Mouse (Mus musculus) embryonic facial prominence, embryonic 10.5 days (tissue): Measurements from ENCODE around the gene Lsm3. TPM values are rescaled to one million over a fixed set of nuclear protein-coding genes. Genes with fewer than 3 reads are reported as not detected.
A peak's percentile ranks its signal among the peaks of the same experiment; 100 is the strongest.

Source experiments
- DNase-seq: peaks from one replicate; pipeline ENCODE4 v3.0.0-alpha.2; 2017; ENCODE audit warnings: low spot score
- H3K27ac ChIP-seq: fragments of 300-500 bp; sonication (generic); replicated peaks from 2 replicates; pipeline ENCODE4 v1.5.1; 2016; ENCODE audit warnings: mild to moderate bottlenecking
- H3K27me3 ChIP-seq: fragments of 300-500 bp; sonication (generic); replicated peaks from 2 replicates; pipeline ENCODE4 v1.6.1; 2016; ENCODE audit warnings: low read depth, mild to moderate bottlenecking; ENCODE audit not compliant: poor library complexity, severe bottlenecking
- H3K36me3 ChIP-seq: fragments of 300-500 bp; sonication (generic); replicated peaks from 2 replicates; pipeline ENCODE4 v1.6.1; 2016; ENCODE audit warnings: mild to moderate bottlenecking, moderate library complexity
- H3K4me1 ChIP-seq: fragments of 300-500 bp; sonication (generic); 2 replicates; pipeline ENCODE4 v1.6.1; 2016
- H3K4me3 ChIP-seq: fragments of 300-500 bp; sonication (generic); 2 replicates; pipeline ENCODE4 v1.5.1; 2016; ENCODE audit warnings: mild to moderate bottlenecking, moderate library complexity
- H3K9me3 ChIP-seq: fragments of 300-500 bp; sonication (generic); 2 replicates; pipeline ENCODE4 v1.6.1; 2016; ENCODE audit warnings: mild to moderate bottlenecking
- WGBS: fragments of 180-500 bp; shearing (Covaris S2); methylation state at CpG from one replicate; pipeline ENCODE4 v1.1.7; 2016; 5-methylcytosine and 5-hydroxymethylcytosine counted together
- polyA plus RNA-seq: library from polyadenylated mRNA; unstranded; fragments of >200 nt; fragmentation: Nextera tagmentation; extraction: Ambion mirVana; gene quantifications from 2 replicates; pipeline ENCODE4 v1.2.1, GENCODE M21; 2016

Gene Lsm3
- polyA plus RNA-seq, 1 experiment from 2014 or later, result 444 TPM

- Histone ChIP-seq H3K4me1 (peaks cover 33% of the 10 kb centered on the region), H3K9me3 (no peaks in the 10 kb centered on the region), H3K4me3 (no peak overlapping the region), H3K36me3 (no peaks in the 10 kb centered on the region), H3K27me3 (no peaks in the 10 kb centered on the region; the same call in 1 of the 2 replicates), H3K27ac (no peak overlapping the region)
- 67% methylated on average over 3 of the region's 3 CpGs for WGBS
- no peak for DNase-seq
Observed at GRCm38 (mm10) chr6:91541276-91541675, 25.5 kb downstream of the Lsm3 start.

GRCm38 (mm10) chr6:91543056-91543455 lies 27.3 kb downstream of the Lsm3 start:
- no peaks in the 10 kb centered on the region for H3K9me3 ChIP-seq
- H3K4me1 ChIP-seq, result peaks cover 39% of the 10 kb centered on the region
- H3K36me3 ChIP-seq, result no peaks in the 10 kb centered on the region
- H3K27ac ChIP-seq, result no peak overlapping the region; the same call in 1 of the 2 replicates
- DNase-seq, result no peak
- H3K27me3 ChIP-seq, result no peaks in the 10 kb centered on the region; the same call in 1 of the 2 replicates
- no peak overlapping the region for H3K4me3 ChIP-seq
- WGBS, result 86% methylated on average over 5 of the region's 5 CpGs

- no peak for DNase-seq
- WGBS, result 49% methylated on average over 9 of the region's 9 CpGs
- H3K27ac ChIP-seq, result no peak overlapping the region
- H3K27me3 ChIP-seq, result no peaks in the 10 kb centered on the region; the same call in 1 of the 2 replicates
- H3K4me1 ChIP-seq, result peaks cover 61% of the 10 kb centered on the region
- no peak overlapping the region for H3K4me3 ChIP-seq
- H3K9me3 ChIP-seq, result no peaks in the 10 kb centered on the region
- H3K36me3 ChIP-seq, result no peaks in the 10 kb centered on the region
Observed at GRCm38 (mm10) chr6:91546241-91546884, 30.6 kb downstream of the Lsm3 start.

- Histone ChIP-seq H3K4me3 (no peak overlapping the region), H3K27ac (no peak overlapping the region), H3K27me3 (no peaks in the 10 kb centered on the region; the same call in 1 of the 2 replicates), H3K4me1 (peaks cover 61% of the 10 kb centered on the region), H3K9me3 (no peaks in the 10 kb centered on the region), H3K36me3 (no peaks in the 10 kb centered on the region)
- WGBS, result 68% methylated on average over 1 of the region's 1 CpGs
- DNase-seq, result no peak
Observed at GRCm38 (mm10) chr6:91547313-91547712, 31.6 kb downstream of the Lsm3 start.

GRCm38 (mm10) chr6:91549621-91550020 lies 33.9 kb downstream of the Lsm3 start:
- H3K36me3 ChIP-seq, result no peaks in the 10 kb centered on the region
- 30% methylated on average over 5 of the region's 5 CpGs for WGBS
- no peaks in the 10 kb centered on the region for H3K27me3 ChIP-seq
- H3K4me3 ChIP-seq, result no peak overlapping the region
- peak; percentile 72 for DNase-seq
- H3K4me1 ChIP-seq, result peaks cover 51% of the 10 kb centered on the region
- H3K9me3 ChIP-seq, result no peaks in the 10 kb centered on the region
- H3K27ac ChIP-seq, result peak overlapping the region; percentile 81

GRCm38 (mm10) chr6:91551671-91552070 lies 35.9 kb downstream of the Lsm3 start:
- Histone ChIP-seq H3K4me1 (peaks cover 44% of the 10 kb centered on the region), H3K27me3 (no peaks in the 10 kb centered on the region), H3K4me3 (no peak overlapping the region), H3K9me3 (no peaks in the 10 kb centered on the region), H3K36me3 (no peaks in the 10 kb centered on the region), H3K27ac (0 out of 2 replicates have a peak overlapping the region, but pooled peaks have one; percentile 32)
- no peak for DNase-seq
- 94% methylated on average over 3 of the region's 3 CpGs for WGBS

GRCm38 (mm10) chr6:91552693-91553092 lies 37.0 kb downstream of the Lsm3 start:
- H3K27ac ChIP-seq, result peak overlapping the region; percentile 32; the same call in 1 of the 2 replicates
- no peaks in the 10 kb centered on the region for H3K9me3 ChIP-seq
- no peak overlapping the region for H3K4me3 ChIP-seq
- no peak for DNase-seq
- H3K27me3 ChIP-seq, result no peaks in the 10 kb centered on the region
- 27% methylated on average over 3 of the region's 3 CpGs for WGBS
- H3K4me1 ChIP-seq, result peaks cover 42% of the 10 kb centered on the region
- H3K36me3 ChIP-seq, result no peaks in the 10 kb centered on the region

- H3K9me3 ChIP-seq, result no peaks in the 10 kb centered on the region
- H3K4me1 ChIP-seq, result no peaks in the 10 kb centered on the region
- H3K36me3 ChIP-seq, result no peaks in the 10 kb centered on the region
- H3K27ac ChIP-seq, result no peak overlapping the region
- no peak for DNase-seq
- no peak overlapping the region for H3K4me3 ChIP-seq
- 74% methylated on average over 1 of the region's 1 CpGs for WGBS
- H3K27me3 ChIP-seq, result no peaks in the 10 kb centered on the region
Observed at GRCm38 (mm10) chr6:91558565-91558964, 42.8 kb downstream of the Lsm3 start.

GRCm38 (mm10) chr6:91559371-91559770 lies 43.6 kb downstream of the Lsm3 start:
- Histone ChIP-seq H3K27me3 (no peaks in the 10 kb centered on the region), H3K4me1 (no peaks in the 10 kb centered on the region), H3K27ac (no peak overlapping the region), H3K9me3 (no peaks in the 10 kb centered on the region), H3K36me3 (no peaks in the 10 kb centered on the region), H3K4me3 (no peak overlapping the region)
- no peak for DNase-seq
- 87% methylated on average over 4 of the region's 4 CpGs for WGBS

- Histone ChIP-seq H3K4me3 (no peak overlapping the region), H3K27ac (no peak overlapping the region), H3K27me3 (no peaks in the 10 kb centered on the region), H3K4me1 (no peaks in the 10 kb centered on the region), H3K36me3 (no peaks in the 10 kb centered on the region), H3K9me3 (no peaks in the 10 kb centered on the region)
- WGBS, result 95% methylated on average over 3 of the region's 3 CpGs
- DNase-seq, result no peak
Observed at GRCm38 (mm10) chr6:91560186-91560585, 44.5 kb downstream of the Lsm3 start.

- 83% methylated on average over 3 of the region's 3 CpGs for WGBS
- Histone ChIP-seq H3K27ac (no peak overlapping the region), H3K9me3 (no peaks in the 10 kb centered on the region), H3K36me3 (no peaks in the 10 kb centered on the region), H3K4me1 (0 out of 2 replicates have a peak, but pooled peaks cover 4% of the 10 kb centered on the region), H3K4me3 (no peak overlapping the region), H3K27me3 (no peaks in the 10 kb centered on the region)
- DNase-seq, result no peak
Observed at GRCm38 (mm10) chr6:91563031-91563430, 47.3 kb downstream of the Lsm3 start.

GRCm38 (mm10) chr6:91566407-91566806 lies 50.7 kb downstream of the Lsm3 start:
- 0 out of 2 replicates have a peak, but pooled peaks cover 4% of the 10 kb centered on the region for H3K4me1 ChIP-seq
- H3K4me3 ChIP-seq, result no peak overlapping the region
- H3K9me3 ChIP-seq, result no peaks in the 10 kb centered on the region
- H3K27ac ChIP-seq, result no peak overlapping the region
- H3K27me3 ChIP-seq, result no peaks in the 10 kb centered on the region
- 74% methylated on average over 9 of the region's 9 CpGs for WGBS
- no peaks in the 10 kb centered on the region for H3K36me3 ChIP-seq
- DNase-seq, result no peak
